Mouse (Mus musculus): ENCODE data around the gene Arid3a. TPM values are rescaled to one million over a fixed set of nuclear protein-coding genes. Genes with fewer than 3 reads are reported as not detected.
"Not testable (repeated sequence)": the region's sequence is repeated elsewhere in the genome, so short reads cannot be mapped to it uniquely, and the experiment has no call there.

The Arid3a gene
- total and polyA plus RNA-seq, 3 experiments = 1.3 to 1.7 (median 1.5) TPM

DNA sequence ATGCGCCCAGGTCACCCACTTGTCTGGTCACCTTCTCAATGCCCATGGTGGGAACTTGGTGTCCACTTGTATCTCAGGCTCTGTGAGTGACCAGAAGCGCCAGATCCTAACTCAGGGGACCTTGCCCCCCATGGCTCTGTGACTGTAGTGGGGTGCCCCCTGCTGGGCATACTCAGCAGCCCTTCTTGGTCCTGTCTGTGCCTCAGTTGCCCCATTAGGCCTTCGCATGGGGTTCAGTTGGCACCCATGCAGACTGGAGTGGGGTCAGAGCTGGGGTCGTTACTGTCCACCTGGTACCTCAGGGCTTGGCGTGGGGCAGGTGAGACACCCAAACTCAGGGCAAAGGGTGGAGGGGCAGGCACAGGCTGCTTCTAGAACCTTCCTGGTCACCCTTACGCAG lies 27.1 kb downstream of the Arid3a start:
- no peak overlapping the region for H3K9ac ChIP-seq (ENCODE audit: low read depth, low read length)
- 83% methylated on average over 6 of the region's 6 CpGs for WGBS
- H3K27ac ChIP-seq = no peak overlapping the region
- no peaks in the 10 kb centered on the region for H3K79me2 ChIP-seq (replicated peaks; ENCODE audit: control insufficient read depth, insufficient read depth, low read length)
- no peaks in the 10 kb centered on the region for H3K27me3 ChIP-seq (ENCODE audit: control insufficient read depth, insufficient read depth, low read length)
- intact Hi-C loops (cut with DNase I) = no loop called here
- TF ChIP-seq CTCF (IDR thresholded peaks at IDR 0.05) (peak; percentile 76), EP300 (IDR thresholded peaks at IDR 0.05; ENCODE audit: insufficient read depth, low read depth, low read length) (no peak)
- peak; percentile 43 to 60 for DNase-seq
- H3K36me3 ChIP-seq (ENCODE audit: control insufficient read depth, insufficient read depth, low read length) = no peaks in the 10 kb centered on the region
- no peak overlapping the region for H3K4me3 ChIP-seq
- peaks cover 1% of the 10 kb centered on the region; the same call in 1 of the 2 replicates for H3K4me1 ChIP-seq (ENCODE audit: control insufficient read depth, insufficient read depth, low read length)

DNA sequence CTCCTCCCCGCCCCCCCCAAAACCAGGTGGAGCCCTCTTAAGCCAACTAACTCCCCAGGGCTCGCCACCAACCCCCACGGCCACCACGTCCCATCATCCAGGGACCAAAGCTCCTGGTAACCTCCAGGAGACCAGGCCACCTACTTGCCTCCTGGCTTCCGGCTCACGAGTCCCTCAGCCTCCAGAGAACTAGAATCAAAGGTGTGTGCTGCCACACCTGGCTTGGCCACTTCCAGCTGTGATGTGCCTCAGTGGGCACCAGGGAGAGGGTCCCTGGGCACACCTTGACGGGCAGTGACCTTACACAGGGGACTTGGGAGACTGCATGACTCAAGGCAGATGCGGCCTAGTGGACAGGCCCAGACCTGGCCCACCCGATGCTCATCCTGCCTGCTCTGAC lies 28.8 kb downstream of the Arid3a start:
- Histone ChIP-seq H3K27me3 (ENCODE audit: control insufficient read depth, insufficient read depth, low read length) (no peaks in the 10 kb centered on the region), H3K79me2 (replicated peaks; ENCODE audit: control insufficient read depth, insufficient read depth, low read length) (no peaks in the 10 kb centered on the region), H3K27ac (no peak overlapping the region), H3K9ac (ENCODE audit: low read depth, low read length) (no peak overlapping the region), H3K4me1 (ENCODE audit: control insufficient read depth, insufficient read depth, low read length) (peaks cover 3% of the 10 kb centered on the region; the same call in 1 of the 2 replicates), H3K36me3 (ENCODE audit: control insufficient read depth, insufficient read depth, low read length) (no peaks in the 10 kb centered on the region), H3K4me3 (no peak overlapping the region)
- intact Hi-C loops (cut with DNase I) = no loop called here
- 80% methylated on average over 9 of the region's 9 CpGs for WGBS
- TF ChIP-seq EP300 (IDR thresholded peaks at IDR 0.05; ENCODE audit: insufficient read depth, low read depth, low read length) (no peak), POLR2A (IDR thresholded peaks at IDR 0.05; ENCODE audit: insufficient read depth, low read depth, low read length) (no peak), CTCF (IDR thresholded peaks at IDR 0.05) (no peak)
- DNase-seq = no peak

DNA sequence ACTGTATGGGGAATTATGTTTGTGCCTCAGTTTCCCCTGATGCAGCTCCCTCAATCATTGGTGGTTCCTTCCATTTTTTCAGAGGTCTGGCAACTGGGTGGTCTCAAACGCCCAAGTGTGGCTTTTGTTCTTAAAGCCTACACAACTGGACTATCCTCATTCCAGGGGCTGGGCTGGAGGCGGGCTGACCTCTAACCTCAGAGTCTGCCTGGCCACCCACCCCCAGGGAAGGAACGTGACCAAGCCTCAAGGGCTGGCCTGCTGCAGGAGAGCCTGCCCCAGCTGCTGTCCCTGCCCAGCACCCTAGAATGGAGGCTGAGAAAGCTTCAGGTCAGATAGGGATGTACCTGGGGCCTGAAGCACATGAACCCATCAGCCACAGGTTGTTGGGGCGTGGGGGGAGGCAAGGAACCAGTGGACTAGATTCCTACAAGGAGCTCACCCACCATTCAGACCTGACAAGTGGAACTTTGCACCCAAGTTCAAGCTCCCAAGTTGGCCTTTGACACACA lies 29.9 kb downstream of the Arid3a start:
- Histone ChIP-seq H3K36me3 (ENCODE audit: control insufficient read depth, insufficient read depth, low read length) (no peaks in the 10 kb centered on the region), H3K27me3 (ENCODE audit: control insufficient read depth, insufficient read depth, low read length) (no peaks in the 10 kb centered on the region), H3K27ac (no peak overlapping the region), H3K79me2 (replicated peaks; ENCODE audit: control insufficient read depth, insufficient read depth, low read length) (no peaks in the 10 kb centered on the region), H3K9ac (ENCODE audit: low read depth, low read length) (no peak overlapping the region), H3K4me3 (no peak overlapping the region), H3K4me1 (ENCODE audit: control insufficient read depth, insufficient read depth, low read length) (peaks cover 5% of the 10 kb centered on the region; the same call in 1 of the 2 replicates)
- intact Hi-C loops (cut with DNase I) = loop anchor here (1.0 kb wide), 1 partner anchor 121 kb away; no protein-coding TSS in a partner anchor
- no peak for TF ChIP-seq CTCF (IDR thresholded peaks at IDR 0.05)
- TF ChIP-seq POLR2A (IDR thresholded peaks at IDR 0.05; ENCODE audit: insufficient read depth, low read depth, low read length) = no peak
- TF ChIP-seq EP300 (IDR thresholded peaks at IDR 0.05; ENCODE audit: insufficient read depth, low read depth, low read length) = no peak
- DNase-seq = no peak
- WGBS = 61% methylated on average over 4 of the region's 4 CpGs

DNA sequence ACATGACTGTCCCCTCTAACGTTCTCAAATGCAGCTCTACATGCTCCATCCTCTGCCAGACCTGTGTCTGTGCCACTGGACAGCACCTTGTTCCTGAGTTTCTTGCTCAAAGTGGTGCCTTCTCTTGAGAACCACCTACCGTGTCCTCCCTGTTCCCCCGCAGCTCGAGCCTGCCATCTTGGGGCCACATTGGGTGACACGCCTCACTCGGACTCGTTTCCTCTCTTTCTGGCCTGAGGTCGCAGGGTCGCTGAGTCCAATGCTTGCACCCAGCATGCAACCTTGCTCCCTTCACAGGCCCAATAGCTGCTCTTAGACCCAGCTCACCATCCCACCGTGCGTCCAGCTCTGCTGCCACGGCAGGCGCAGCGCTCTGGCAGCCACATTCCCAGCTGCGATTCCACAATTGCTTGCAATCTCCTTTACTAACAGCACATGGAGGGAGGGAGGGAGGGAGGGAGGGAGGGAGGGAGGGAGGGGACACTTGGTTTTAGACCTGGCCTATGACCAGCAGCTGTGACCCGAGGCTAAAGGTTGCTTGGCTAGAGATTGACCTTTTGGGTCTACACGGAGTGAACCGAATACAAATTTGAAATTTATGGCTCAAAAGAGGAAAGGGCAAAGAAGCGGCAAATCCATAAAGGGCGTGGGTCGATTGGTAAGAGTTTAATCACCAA lies 31.4 kb downstream of the Arid3a start:
- WGBS = 19% methylated on average over 21 of the region's 21 CpGs
- H3K27me3 ChIP-seq (ENCODE audit: control insufficient read depth, insufficient read depth, low read length) = no peaks in the 10 kb centered on the region
- H3K79me2 ChIP-seq (replicated peaks; ENCODE audit: control insufficient read depth, insufficient read depth, low read length) = no peaks in the 10 kb centered on the region
- DNase-seq = peak; percentile 85 to 88
- H3K27ac ChIP-seq = no peak overlapping the region
- H3K4me1 ChIP-seq (ENCODE audit: control insufficient read depth, insufficient read depth, low read length) = peaks cover 5% of the 10 kb centered on the region; the same call in 1 of the 2 replicates
- H3K36me3 ChIP-seq (ENCODE audit: control insufficient read depth, insufficient read depth, low read length) = no peaks in the 10 kb centered on the region
- peak; percentile 97 for TF ChIP-seq CTCF (IDR thresholded peaks at IDR 0.05)
- no peak for TF ChIP-seq POLR2A (IDR thresholded peaks at IDR 0.05; ENCODE audit: insufficient read depth, low read depth, low read length)
- TF ChIP-seq EP300 (IDR thresholded peaks at IDR 0.05; ENCODE audit: insufficient read depth, low read depth, low read length) = peak; percentile 92
- intact Hi-C loops (cut with DNase I) = loop anchor here (1.0 to 2.0 kb wide), 2 partner anchors 33 to 65 kb away; no protein-coding TSS in a partner anchor
- no peak overlapping the region for H3K4me3 ChIP-seq
- H3K9ac ChIP-seq (ENCODE audit: low read depth, low read length) = no peak overlapping the region

DNA sequence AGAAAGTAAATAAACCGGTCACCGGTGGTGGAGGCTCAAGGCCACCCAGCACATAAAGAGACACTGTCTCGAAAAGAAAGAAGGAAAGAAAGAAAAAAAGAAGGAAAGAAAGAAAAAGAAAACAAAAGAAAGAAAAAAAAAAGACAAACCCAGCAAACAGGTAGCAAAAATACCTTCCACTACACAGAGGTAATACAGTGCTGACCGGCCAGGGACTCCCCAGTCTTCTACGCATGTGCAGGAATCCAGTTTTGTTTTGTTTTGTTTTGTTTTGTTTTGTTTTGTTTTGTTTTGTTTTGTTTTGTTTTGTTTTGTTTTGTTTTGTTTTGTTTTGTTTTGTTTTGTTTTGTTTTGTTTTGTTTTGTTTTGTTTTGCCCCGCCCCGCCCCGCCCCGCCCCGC lies 32.6 kb downstream of the Arid3a start:
- H3K4me3 ChIP-seq = peak overlapping the region; percentile 27; the same call in 1 of the 2 replicates
- 28% methylated on average over 10 of the region's 10 CpGs for WGBS
- intact Hi-C loops (cut with DNase I) = loop anchor here (2.0 kb wide), 1 partner anchor 67 kb away; no protein-coding TSS in a partner anchor
- peak overlapping the region; percentile 78 for H3K27ac ChIP-seq
- not testable (repeated sequence) for H3K36me3 ChIP-seq (ENCODE audit: control insufficient read depth, insufficient read depth, low read length); H3K9ac ChIP-seq (ENCODE audit: low read depth, low read length); H3K4me1 ChIP-seq (ENCODE audit: control insufficient read depth, insufficient read depth, low read length); H3K27me3 ChIP-seq (ENCODE audit: control insufficient read depth, insufficient read depth, low read length); H3K79me2 ChIP-seq (replicated peaks; ENCODE audit: control insufficient read depth, insufficient read depth, low read length)
- DNase-seq = peak in 1 of 2 experiments; percentile 46

DNA sequence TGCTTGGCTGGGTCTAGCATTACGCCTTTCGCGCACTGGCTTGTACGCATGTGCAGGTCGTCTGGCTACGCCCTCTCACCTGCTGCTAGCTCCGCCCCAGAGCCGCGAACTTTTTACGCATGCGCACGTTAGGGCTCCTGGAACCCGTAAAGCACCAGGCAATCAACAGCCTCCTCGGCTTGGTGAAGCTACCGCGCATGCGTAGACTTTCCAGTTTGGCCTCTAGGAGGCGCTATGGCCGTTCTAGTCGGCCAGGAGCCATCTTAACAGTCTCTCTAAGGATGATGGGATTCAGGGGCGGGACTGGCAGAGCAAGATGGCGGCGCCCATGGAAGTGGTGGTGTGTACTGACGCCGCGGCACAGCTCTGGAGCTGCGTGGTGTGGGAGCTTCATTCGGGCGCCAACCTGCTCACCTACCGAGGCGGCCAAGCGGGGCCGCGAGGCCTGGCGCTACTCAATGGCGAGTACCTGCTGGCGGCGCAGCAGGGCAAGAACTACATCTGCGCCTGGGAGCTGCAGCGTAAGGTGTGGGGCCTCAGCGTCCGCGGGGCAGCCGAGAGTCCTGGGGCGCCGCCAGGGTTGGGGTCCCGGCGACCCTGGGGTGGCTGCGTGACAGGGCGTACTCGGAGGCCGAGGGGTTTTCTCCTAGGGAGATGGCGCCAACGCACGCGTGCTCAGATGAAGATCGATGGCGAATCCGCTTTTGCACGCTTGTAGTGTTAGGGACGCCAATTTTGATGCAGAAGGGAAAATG lies 33.2 kb downstream of the Arid3a start, which contains the start of gene Wdr18:
TSS of gene Wdr18 (plus strand) at position 306 of the 755 bp plus-strand sequence.
- Histone ChIP-seq H3K9ac (ENCODE audit: low read depth, low read length) (peak within 1 kb of the TSS; percentile 72), H3K27ac (peak within 1 kb of the TSS; percentile 78), H3K4me3 (peak within 1 kb of the TSS; percentile 95), H3K27me3 (ENCODE audit: control insufficient read depth, insufficient read depth, low read length) (no peaks in the 10 kb centered on the region), H3K36me3 (ENCODE audit: control insufficient read depth, insufficient read depth, low read length) (no peaks in the 10 kb centered on the region), H3K4me1 (ENCODE audit: control insufficient read depth, insufficient read depth, low read length) (peaks cover 5% of the 10 kb centered on the region; the same call in 1 of the 2 replicates), H3K79me2 (replicated peaks; ENCODE audit: control insufficient read depth, insufficient read depth, low read length) (no peaks in the 10 kb centered on the region)
- TF ChIP-seq EP300 (IDR thresholded peaks at IDR 0.05; ENCODE audit: insufficient read depth, low read depth, low read length) = peak; percentile 74; the same call in 1 of the 2 replicates
- peak; percentile 70 for TF ChIP-seq POLR2A (IDR thresholded peaks at IDR 0.05; ENCODE audit: insufficient read depth, low read depth, low read length)
- TF ChIP-seq CTCF (IDR thresholded peaks at IDR 0.05) = peak; percentile 91
- DNase-seq = peak; percentile 98 to 99
- under 1% methylated on average over 61 of the region's 61 CpGs for WGBS
- intact Hi-C loops (cut with DNase I) = loop anchor here (1.0 to 2.0 kb wide), 3 partner anchors 23 to 181 kb away; partner anchors contain the start of gene Cbarp
